Comparison of ENCODE assay signal across 9 mouse cellular contexts in genomic region chr12:57825754-57826153, GRCm38 (mm10).
A peak's percentile ranks its signal among the peaks of the same experiment; 100 is the strongest.
DNase-seq lines count a peak whose midpoint lies in the region; ATAC-seq and TF ChIP-seq lines count a peak whose summit lies in the region.
"Had no signal": no experiment of that assay in that cellular context is flagged by ENCODE, and none has a peak within 500 bp of the region (broad histone marks: within the 10 kb centered on the region; RNA-seq: fewer than 3 reads in every experiment).

No protein-coding gene starts in this region.

- DNase-seq in cerebellum, postnatal 14 days: peak; percentile 50 to 71
- DNase-seq in cerebellum, adult 9-11 months: no peak
- DNase-seq in limb, embryonic 14.5 days (ENCODE audit: low spot score): peak; percentile 63
- DNase-seq in limb, embryonic 10.5 days (ENCODE audit: low spot score): no peak
- DNase-seq in c-Kit-positive CD71-positive TER-119-positive erythroid progenitor cells, embryonic 14.5 days (ENCODE audit: low spot score): peak; percentile 16
- DNase-seq in left cerebral cortex, postnatal 25 days (ENCODE audit: low spot score in 2 of 2): peak; percentile 61 to 84
- DNase-seq in gastrocnemius, postnatal 25 days: no peak
- DNase-seq in urinary bladder, postnatal 10 days (ENCODE audit: low spot score): no peak

- 0 out of 2 replicates have a peak, but pooled peaks cover 3% of the 10 kb centered on the region for H3K4me1 ChIP-seq in limb, embryonic 14.5 days (ENCODE audit: control insufficient read depth, insufficient read depth, low read length)
- no peaks in the 10 kb centered on the region for H3K4me1 ChIP-seq in limb, embryonic 10.5 days

- no peaks in the 10 kb centered on the region for H3K36me3 ChIP-seq in limb, embryonic 14.5 days (ENCODE audit: control insufficient read depth, insufficient read depth, low read length)
- no peaks in the 10 kb centered on the region for H3K36me3 ChIP-seq in limb, embryonic 10.5 days
- H3K36me3 ChIP-seq: G1E had no signal

- no peak for TF ChIP-seq POLR2A in limb, embryonic 14.5 days (IDR thresholded peaks at IDR 0.05; ENCODE audit: borderline replicate concordance, extremely low read depth, insufficient read depth, insufficient read length)

- ATAC-seq in limb, embryonic 14.5 days (ENCODE audit: low FRiP score, low read depth): no peak

- WGBS in limb, embryonic 14.5 days: 17% methylated on average over 3 of the region's 3 CpGs
- WGBS in limb, embryonic 10.5 days: 26% methylated on average over 3 of the region's 3 CpGs

- intact Hi-C loops in left cerebral cortex, postnatal 25 days (cut with DNase I): loop anchor here (1.0 to 10.0 kb wide), 5 partner anchors 376 to 1122 kb away; no protein-coding TSS in a partner anchor

- H3K4me3 ChIP-seq in limb, embryonic 14.5 days (replicated peaks; ENCODE audit: low read length): no peak overlapping the region
- H3K4me3 ChIP-seq in limb, embryonic 10.5 days: no peak overlapping the region

- H3K9ac ChIP-seq in limb, embryonic 14.5 days (ENCODE audit: low read depth, low read length, severe bottlenecking): no peak overlapping the region

- no peaks in the 10 kb centered on the region for H3K9me3 ChIP-seq in limb, embryonic 14.5 days (ENCODE audit: control insufficient read depth, low read length)
- no peaks in the 10 kb centered on the region for H3K9me3 ChIP-seq in limb, embryonic 10.5 days (replicated peaks)
- H3K9me3 ChIP-seq: G1E had no signal

- H3K27ac ChIP-seq in limb, embryonic 14.5 days (replicated peaks; ENCODE audit: low read depth, low read length): no peak overlapping the region
- no peak overlapping the region for H3K27ac ChIP-seq in limb, embryonic 10.5 days

- no peaks in the 10 kb centered on the region for H3K27me3 ChIP-seq in limb, embryonic 14.5 days (ENCODE audit: control insufficient read depth, insufficient read depth, low read length)
- no peaks in the 10 kb centered on the region for H3K27me3 ChIP-seq in limb, embryonic 10.5 days (ENCODE audit: low read depth, poor library complexity, severe bottlenecking)

- H3K4me2 ChIP-seq in limb, embryonic 14.5 days (replicated peaks; ENCODE audit: low read depth, low read length, severe bottlenecking): no peak overlapping the region

Comparison
In these comparisons a context has a peak if more than half of its experiments do, and no peak if none do; other contexts are left out.
1. DNase-seq: peak in cerebellum, postnatal 14 days (2 of 2), limb, embryonic 14.5 days (single experiment), c-Kit-positive CD71-positive TER-119-positive erythroid progenitor cells, embryonic 14.5 days (single experiment) and left cerebral cortex, postnatal 25 days (2 of 2); none in cerebellum, adult 9-11 months (single experiment), limb, embryonic 10.5 days (single experiment), gastrocnemius, postnatal 25 days (single experiment) and urinary bladder, postnatal 10 days (single experiment).